Mouse (Mus musculus): ENCODE data around the gene Vps37c. TPM values are rescaled to one million over a fixed set of nuclear protein-coding genes. Genes with fewer than 3 reads are reported as not detected.

Gene Vps37c
- total and polyA plus RNA-seq, 2 experiments from 2014 or later: 23.0 to 42.1 TPM

- H3K4me3 ChIP-seq (ENCODE audit: low read depth, low read length): no peak overlapping the region
- ATAC-seq (ENCODE audit: insufficient read depth, low read depth) (peak; percentile 89), DNase-seq (ENCODE audit: low spot score) (peak; percentile 92)
- H3K27me3 ChIP-seq (ENCODE audit: control insufficient read depth, insufficient read depth, low read length): no peaks in the 10 kb centered on the region
- H3K9ac ChIP-seq (replicated peaks; ENCODE audit: low read depth, low read length): no peak overlapping the region
- H3K27ac ChIP-seq (ENCODE audit: low read depth): peak overlapping the region; percentile 90
- H3K9me3 ChIP-seq (replicated peaks; ENCODE audit: control insufficient read depth, low read length): no peaks in the 10 kb centered on the region
- H3K36me3 ChIP-seq (replicated peaks; ENCODE audit: control insufficient read depth, insufficient read depth, low read length): peaks cover 44% of the 10 kb centered on the region
- no peak overlapping the region for H3K4me2 ChIP-seq (ENCODE audit: low read depth, low read length)
- 9% methylated on average over 8 of the region's 8 CpGs for WGBS
- TF ChIP-seq EP300 (IDR thresholded peaks at IDR 0.05; ENCODE audit: low read depth) (no peak), CTCF (IDR thresholded peaks at IDR 0.05; ENCODE audit: low read depth) (peak; percentile 99)
- peaks cover 13% of the 10 kb centered on the region; the same call in 1 of the 2 replicates for H3K4me1 ChIP-seq (ENCODE audit: control insufficient read depth, insufficient read depth)
Observed at GRCm38 (mm10) chr19:10709360-10710087, 21.0 kb downstream of the Vps37c start.

DNA sequence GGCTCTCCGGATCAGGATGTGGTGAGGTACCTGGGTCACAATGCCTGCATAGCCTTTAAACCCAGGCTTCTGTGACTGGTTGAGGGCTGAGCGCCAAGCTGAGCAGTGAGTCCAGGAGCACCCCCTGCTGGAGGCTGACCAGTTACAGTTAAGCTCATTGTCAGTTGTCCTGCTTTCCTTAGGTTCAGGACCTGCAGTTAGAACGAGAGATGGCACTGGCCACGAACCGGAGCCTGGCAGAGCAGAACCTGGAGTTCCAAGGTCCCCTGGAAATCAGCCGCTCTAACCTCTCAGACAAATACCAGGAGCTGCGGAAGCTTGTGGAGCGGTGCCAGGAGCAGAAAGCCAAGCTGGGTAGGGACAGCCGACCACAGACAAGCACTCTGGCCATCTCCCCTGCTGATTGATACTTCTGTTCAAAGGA lies 21.6 kb downstream of the Vps37c start:
- Histone ChIP-seq H3K9me3 (replicated peaks; ENCODE audit: control insufficient read depth, low read length) (no peaks in the 10 kb centered on the region), H3K4me2 (ENCODE audit: low read depth, low read length) (no peak overlapping the region), H3K27ac (ENCODE audit: low read depth) (peak overlapping the region; percentile 90), H3K27me3 (ENCODE audit: control insufficient read depth, insufficient read depth, low read length) (no peaks in the 10 kb centered on the region), H3K9ac (replicated peaks; ENCODE audit: low read depth, low read length) (no peak overlapping the region), H3K4me1 (ENCODE audit: control insufficient read depth, insufficient read depth) (peaks cover 13% of the 10 kb centered on the region; the same call in 1 of the 2 replicates), H3K36me3 (replicated peaks; ENCODE audit: control insufficient read depth, insufficient read depth, low read length) (peaks cover 44% of the 10 kb centered on the region), H3K4me3 (ENCODE audit: low read depth, low read length) (no peak overlapping the region)
- TF ChIP-seq CTCF (IDR thresholded peaks at IDR 0.05; ENCODE audit: low read depth) (peak; percentile 67), EP300 (IDR thresholded peaks at IDR 0.05; ENCODE audit: low read depth) (no peak)
- ATAC-seq (ENCODE audit: insufficient read depth, low read depth) (peak; percentile 66), DNase-seq (ENCODE audit: low spot score) (peak; percentile 75)
- 38% methylated on average over 9 of the region's 9 CpGs for WGBS

DNA sequence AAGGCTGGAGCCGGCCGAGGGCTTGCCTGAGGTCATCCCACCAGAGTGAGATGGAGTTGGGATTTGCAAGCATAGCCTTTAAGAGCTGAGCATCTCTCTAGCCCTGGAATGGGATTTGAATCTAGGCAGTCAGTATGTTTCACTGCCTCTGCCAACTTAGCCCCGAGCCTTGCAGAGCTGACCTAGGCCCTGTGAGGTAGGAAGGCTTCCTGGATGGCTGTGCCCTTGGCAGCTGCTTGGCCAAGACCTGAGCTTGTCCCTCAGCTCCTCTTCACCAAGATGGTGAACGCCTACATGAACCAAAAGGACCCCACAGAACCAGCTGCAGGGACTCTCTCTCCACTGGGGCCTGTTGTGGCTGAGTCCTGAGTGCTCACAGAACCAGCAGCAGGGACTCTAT lies 22.2 kb downstream of the Vps37c start:
- 82% methylated on average over 4 of the region's 4 CpGs for WGBS
- Histone ChIP-seq H3K36me3 (replicated peaks; ENCODE audit: control insufficient read depth, insufficient read depth, low read length) (peaks cover 44% of the 10 kb centered on the region), H3K27ac (ENCODE audit: low read depth) (no peak overlapping the region)

GRCm38 (mm10) chr19:10712194-10712593 lies 23.7 kb downstream of the Vps37c start:
- Histone ChIP-seq H3K4me2 (ENCODE audit: low read depth, low read length) (no peak overlapping the region), H3K27me3 (ENCODE audit: control insufficient read depth, insufficient read depth, low read length) (no peaks in the 10 kb centered on the region), H3K36me3 (replicated peaks; ENCODE audit: control insufficient read depth, insufficient read depth, low read length) (peaks cover 44% of the 10 kb centered on the region), H3K9me3 (replicated peaks; ENCODE audit: control insufficient read depth, low read length) (no peaks in the 10 kb centered on the region), H3K9ac (replicated peaks; ENCODE audit: low read depth, low read length) (no peak overlapping the region), H3K27ac (ENCODE audit: low read depth) (no peak overlapping the region), H3K4me3 (ENCODE audit: low read depth, low read length) (no peak overlapping the region), H3K4me1 (ENCODE audit: control insufficient read depth, insufficient read depth) (peaks cover 7% of the 10 kb centered on the region; the same call in 1 of the 2 replicates)
- WGBS: 94% methylated on average over 7 of the region's 7 CpGs
- ATAC-seq (ENCODE audit: insufficient read depth, low read depth): no peak
- TF ChIP-seq EP300 (IDR thresholded peaks at IDR 0.05; ENCODE audit: low read depth) (no peak), CTCF (IDR thresholded peaks at IDR 0.05; ENCODE audit: low read depth) (no peak)
- no peak for DNase-seq (ENCODE audit: low spot score)

More for the DNA sequence above, 22.2 kb downstream of the Vps37c start:
- ATAC-seq (ENCODE audit: insufficient read depth, low read depth) (no peak), DNase-seq (ENCODE audit: low spot score) (no peak)
- Histone ChIP-seq H3K9me3 (replicated peaks; ENCODE audit: control insufficient read depth, low read length) (no peaks in the 10 kb centered on the region), H3K4me3 (ENCODE audit: low read depth, low read length) (no peak overlapping the region), H3K9ac (replicated peaks; ENCODE audit: low read depth, low read length) (no peak overlapping the region), H3K4me2 (ENCODE audit: low read depth, low read length) (no peak overlapping the region), H3K27me3 (ENCODE audit: control insufficient read depth, insufficient read depth, low read length) (no peaks in the 10 kb centered on the region), H3K4me1 (ENCODE audit: control insufficient read depth, insufficient read depth) (peaks cover 13% of the 10 kb centered on the region; the same call in 1 of the 2 replicates)
- TF ChIP-seq EP300 (IDR thresholded peaks at IDR 0.05; ENCODE audit: low read depth) (no peak), CTCF (IDR thresholded peaks at IDR 0.05; ENCODE audit: low read depth) (no peak)

DNA sequence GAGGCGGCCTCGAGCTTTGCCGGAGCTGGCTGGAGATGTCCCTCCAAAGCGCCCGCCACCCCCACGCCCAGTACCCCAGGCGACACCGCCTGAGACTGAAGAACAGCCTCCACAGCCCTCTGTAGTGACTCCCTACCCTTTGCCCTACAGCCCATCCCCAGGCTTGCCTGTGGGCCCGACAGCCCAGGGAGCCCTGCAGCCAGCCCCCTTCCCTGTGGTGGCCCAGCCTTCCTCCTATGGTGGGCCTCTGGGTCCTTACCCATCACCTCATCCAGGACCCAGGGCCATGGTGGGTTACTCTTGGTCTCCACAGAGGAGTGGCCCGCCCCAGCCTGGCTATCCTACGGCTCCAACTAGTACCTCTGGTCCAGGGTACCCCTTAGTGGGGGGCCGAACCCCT lies 24.1 kb downstream of the Vps37c start:
- TF ChIP-seq CTCF (IDR thresholded peaks at IDR 0.05; ENCODE audit: low read depth): no peak
- no peak for TF ChIP-seq EP300 (IDR thresholded peaks at IDR 0.05; ENCODE audit: low read depth)
- WGBS: 93% methylated on average over 12 of the region's 12 CpGs

More for the DNA sequence above, 24.1 kb downstream of the Vps37c start:
- Histone ChIP-seq H3K27ac (ENCODE audit: low read depth) (no peak overlapping the region), H3K4me3 (ENCODE audit: low read depth, low read length) (no peak overlapping the region), H3K9me3 (replicated peaks; ENCODE audit: control insufficient read depth, low read length) (no peaks in the 10 kb centered on the region), H3K4me2 (ENCODE audit: low read depth, low read length) (no peak overlapping the region), H3K36me3 (replicated peaks; ENCODE audit: control insufficient read depth, insufficient read depth, low read length) (peaks cover 41% of the 10 kb centered on the region), H3K27me3 (ENCODE audit: control insufficient read depth, insufficient read depth, low read length) (no peaks in the 10 kb centered on the region), H3K9ac (replicated peaks; ENCODE audit: low read depth, low read length) (no peak overlapping the region), H3K4me1 (ENCODE audit: control insufficient read depth, insufficient read depth) (peaks cover 6% of the 10 kb centered on the region; the same call in 1 of the 2 replicates)
- no peak for ATAC-seq (ENCODE audit: insufficient read depth, low read depth)
- no peak for DNase-seq (ENCODE audit: low spot score)

All from heart, postnatal 0 days (tissue).